Mouse (Mus musculus) kidney, adult 2 months (tissue): Measurements from ENCODE around the gene Abat.

Source experiments
- CTCF ChIP-seq: fragments of 200-500 bp; conservative IDR thresholded peaks from 2 replicates; pipeline ENCODE4 v1.5.1; 2011; ENCODE audit warnings: low read depth, mild to moderate bottlenecking, control low read depth, low read length, moderate library complexity, mixed read lengths; ENCODE audit not compliant: insufficient read depth, insufficient read length
- POLR2A ChIP-seq: fragments of 200-500 bp; IDR thresholded peaks from one replicate; pipeline ENCODE4 v1.6.1; 2011; ENCODE audit warnings: low read depth, low read length, control low read depth

- TF ChIP-seq CTCF: no peak
- TF ChIP-seq POLR2A: no peak
These were observed 90.6 kb downstream of the Abat start for GRCm38 (mm10) chr16:8603789-8604188.
